ENCODE assay signal across 8 mouse cellular contexts in genomic region chr11:78163681-78164603, GRCm38 (mm10). TPM values are rescaled to one million over a fixed set of nuclear protein-coding genes. Genes with fewer than 3 reads are reported as not detected.
A peak's percentile ranks its signal among the peaks of the same experiment; 100 is the strongest.
DNase-seq lines count a peak whose midpoint lies in the region; ATAC-seq lines count a peak whose summit lies in the region.

No protein-coding gene starts in this region.

- peak; percentile 78 for ATAC-seq in embryonic facial prominence, embryonic 11.5 days (replicated peaks; ENCODE audit: insufficient number of reproducible peaks, low FRiP score, low TSS enrichment, low read depth)
- peak; percentile 53 for ATAC-seq in heart, embryonic 15.5 days (replicated peaks; ENCODE audit: insufficient number of reproducible peaks, insufficient read depth, low FRiP score, low read depth)
- ATAC-seq in stomach, embryonic 15.5 days (ENCODE audit: insufficient read depth, low FRiP score, low read depth), result peak; percentile 51

- intact Hi-C loops in left cerebral cortex, postnatal 36 days (cut with DNase I), result no loop called here

- H3K9me3 ChIP-seq in embryonic facial prominence, embryonic 11.5 days (replicated peaks; ENCODE audit: control insufficient read depth, low read length), result no peaks in the 10 kb centered on the region
- no peaks in the 10 kb centered on the region for H3K9me3 ChIP-seq in heart, embryonic 15.5 days (replicated peaks)
- H3K9me3 ChIP-seq in midbrain, embryonic 10.5 days (replicated peaks), result no peaks in the 10 kb centered on the region
- no peaks in the 10 kb centered on the region for H3K9me3 ChIP-seq in stomach, embryonic 15.5 days

- H3K4me3 ChIP-seq in embryonic facial prominence, embryonic 11.5 days (ENCODE audit: low read depth, low read length), result peak overlapping the region; percentile 100
- peak overlapping the region; percentile 95 for H3K4me3 ChIP-seq in heart, embryonic 15.5 days
- H3K4me3 ChIP-seq in midbrain, embryonic 10.5 days, result peak overlapping the region; percentile 99
- H3K4me3 ChIP-seq in stomach, embryonic 15.5 days (replicated peaks), result peak overlapping the region; percentile 77

- peak; percentile 62 for DNase-seq in urinary bladder, postnatal 14 days (ENCODE audit: low spot score)
- no peak for DNase-seq in urinary bladder, adult 18-20 months (ENCODE audit: low spot score in 2 of 2)
- peak; percentile 93 for DNase-seq in embryonic facial prominence, embryonic 11.5 days (ENCODE audit: low spot score)
- peak; percentile 83 for DNase-seq in kidney, postnatal 14 days
- peak; percentile 85 for DNase-seq in midbrain, embryonic 10.5 days (ENCODE audit: low spot score)
- DNase-seq in left cerebral cortex, postnatal 36 days (ENCODE audit: low spot score in 2 of 2), result no peak

- peak overlapping the region; percentile 98 for H3K27ac ChIP-seq in embryonic facial prominence, embryonic 11.5 days (replicated peaks; ENCODE audit: low read depth, low read length)
- peak overlapping the region; percentile 93 for H3K27ac ChIP-seq in heart, embryonic 15.5 days
- H3K27ac ChIP-seq in midbrain, embryonic 10.5 days (replicated peaks), result peak overlapping the region; percentile 99
- H3K27ac ChIP-seq in stomach, embryonic 15.5 days, result peak overlapping the region; percentile 96

- H3K4me2 ChIP-seq in embryonic facial prominence, embryonic 11.5 days (ENCODE audit: low read depth, low read length), result peak overlapping the region; percentile 90
- H3K4me2 ChIP-seq in heart, embryonic 15.5 days, result peak overlapping the region; percentile 91
- H3K4me2 ChIP-seq in stomach, embryonic 15.5 days, result peak overlapping the region; percentile 79

- H3K9ac ChIP-seq in embryonic facial prominence, embryonic 11.5 days (replicated peaks; ENCODE audit: low read length), result peak overlapping the region; percentile 99
- H3K9ac ChIP-seq in heart, embryonic 15.5 days, result peak overlapping the region; percentile 97
- H3K9ac ChIP-seq in stomach, embryonic 15.5 days, result peak overlapping the region; percentile 85

- peaks cover 9% of the 10 kb centered on the region for H3K4me1 ChIP-seq in embryonic facial prominence, embryonic 11.5 days (ENCODE audit: control insufficient read depth, insufficient read depth, low read length)
- peaks cover 41% of the 10 kb centered on the region for H3K4me1 ChIP-seq in heart, embryonic 15.5 days (replicated peaks)
- peaks cover 54% of the 10 kb centered on the region for H3K4me1 ChIP-seq in midbrain, embryonic 10.5 days
- H3K4me1 ChIP-seq in stomach, embryonic 15.5 days, result peaks cover 45% of the 10 kb centered on the region

- H3K27me3 ChIP-seq in embryonic facial prominence, embryonic 11.5 days (ENCODE audit: control insufficient read depth, insufficient read depth, low read length), result no peaks in the 10 kb centered on the region
- no peaks in the 10 kb centered on the region for H3K27me3 ChIP-seq in heart, embryonic 15.5 days
- peaks cover 22% of the 10 kb centered on the region; the same call in 1 of the 2 replicates for H3K27me3 ChIP-seq in midbrain, embryonic 10.5 days (ENCODE audit: low read depth, poor library complexity, severe bottlenecking)
- H3K27me3 ChIP-seq in stomach, embryonic 15.5 days (replicated peaks), result no peaks in the 10 kb centered on the region

- peaks cover 21% of the 10 kb centered on the region for H3K36me3 ChIP-seq in embryonic facial prominence, embryonic 11.5 days (replicated peaks; ENCODE audit: control insufficient read depth, insufficient read depth, low read depth, low read length)
- H3K36me3 ChIP-seq in heart, embryonic 15.5 days, result peaks cover 23% of the 10 kb centered on the region
- H3K36me3 ChIP-seq in midbrain, embryonic 10.5 days, result peaks cover 48% of the 10 kb centered on the region
- peaks cover 30% of the 10 kb centered on the region for H3K36me3 ChIP-seq in stomach, embryonic 15.5 days

- WGBS in embryonic facial prominence, embryonic 11.5 days, result under 1% methylated on average over 22 of the region's 22 CpGs
- under 1% methylated on average over 22 of the region's 22 CpGs for WGBS in heart, embryonic 15.5 days
- WGBS in midbrain, embryonic 10.5 days, result under 1% methylated on average over 22 of the region's 22 CpGs
- WGBS in stomach, embryonic 15.5 days, result 1% methylated on average over 22 of the region's 22 CpGs

RNA-seq across cellular contexts. Expression of gene Traf4, which starts 1.4 kb away (rescaled TPM):
- polyA plus RNA-seq in embryonic facial prominence, embryonic 11.5 days (2014; fragmentation: Nextera tagmentation; extraction: Ambion mirVana), result 84.9 and 91.8 TPM in 2 replicates
- 30.8 and 42.8 TPM in 2 replicates for polyA plus RNA-seq in heart, embryonic 15.5 days (2015; fragmentation: Nextera tagmentation; extraction: Ambion mirVana)
- 96.3 and 109 TPM in 2 replicates for polyA plus RNA-seq in midbrain, embryonic 10.5 days (2016; fragmentation: Nextera tagmentation; extraction: Ambion mirVana)
- 57.3 and 67.4 TPM in 2 replicates for polyA plus RNA-seq in stomach, embryonic 15.5 days (2015; fragmentation: Nextera tagmentation; extraction: Ambion mirVana)
- total RNA-seq in left cerebral cortex, postnatal 36 days (2021), result 10 to 100 TPM; 10.5 to 12.5 TPM

RNA-seq across cellular contexts. Expression of gene Nek8, which starts 12.5 kb away (rescaled TPM):
- 8.6 and 8.9 TPM in 2 replicates for polyA plus RNA-seq in embryonic facial prominence, embryonic 11.5 days (2014; fragmentation: Nextera tagmentation; extraction: Ambion mirVana)
- polyA plus RNA-seq in heart, embryonic 15.5 days (2015; fragmentation: Nextera tagmentation; extraction: Ambion mirVana), result 12.4 and 17.3 TPM in 2 replicates
- 10.7 and 11.1 TPM in 2 replicates for polyA plus RNA-seq in midbrain, embryonic 10.5 days (2016; fragmentation: Nextera tagmentation; extraction: Ambion mirVana)
- polyA plus RNA-seq in stomach, embryonic 15.5 days (2015; fragmentation: Nextera tagmentation; extraction: Ambion mirVana), result 15.4 and 18.2 TPM in 2 replicates
- total RNA-seq in left cerebral cortex, postnatal 36 days (2021), result 1 to 10 TPM; 2.7 to 3.2 TPM

RNA-seq across cellular contexts. Expression of gene Tlcd1, which starts 12.6 kb away (rescaled TPM):
- polyA plus RNA-seq in embryonic facial prominence, embryonic 11.5 days (2014; fragmentation: Nextera tagmentation; extraction: Ambion mirVana), result 8.9 and 10.9 TPM in 2 replicates
- 13.5 and 14.2 TPM in 2 replicates for polyA plus RNA-seq in heart, embryonic 15.5 days (2015; fragmentation: Nextera tagmentation; extraction: Ambion mirVana)
- polyA plus RNA-seq in midbrain, embryonic 10.5 days (2016; fragmentation: Nextera tagmentation; extraction: Ambion mirVana), result 8.8 and 11.1 TPM in 2 replicates
- 29.8 and 30.8 TPM in 2 replicates for polyA plus RNA-seq in stomach, embryonic 15.5 days (2015; fragmentation: Nextera tagmentation; extraction: Ambion mirVana)
- total RNA-seq in left cerebral cortex, postnatal 36 days (2021), result 10 to 100 TPM; 32.5 to 36.1 TPM

RNA-seq across cellular contexts. Expression of gene Rpl23a, which starts 19.4 kb away (rescaled TPM):
- polyA plus RNA-seq in embryonic facial prominence, embryonic 11.5 days (2014; fragmentation: Nextera tagmentation; extraction: Ambion mirVana), result 1,340 and 1,370 TPM in 2 replicates
- polyA plus RNA-seq in heart, embryonic 15.5 days (2015; fragmentation: Nextera tagmentation; extraction: Ambion mirVana), result 717 and 816 TPM in 2 replicates
- polyA plus RNA-seq in midbrain, embryonic 10.5 days (2016; fragmentation: Nextera tagmentation; extraction: Ambion mirVana), result 953 and 1,066 TPM in 2 replicates
- 1,236 and 1,312 TPM in 2 replicates for polyA plus RNA-seq in stomach, embryonic 15.5 days (2015; fragmentation: Nextera tagmentation; extraction: Ambion mirVana)
- total RNA-seq in left cerebral cortex, postnatal 36 days (2021), result 100 to 1,000 TPM; 673 to 732 TPM

RNA-seq across cellular contexts. Expression of gene Rab34, which starts 24.3 kb away (rescaled TPM):
- polyA plus RNA-seq in embryonic facial prominence, embryonic 11.5 days (2014; fragmentation: Nextera tagmentation; extraction: Ambion mirVana), result 139 and 140 TPM in 2 replicates
- 54.5 and 72.1 TPM in 2 replicates for polyA plus RNA-seq in heart, embryonic 15.5 days (2015; fragmentation: Nextera tagmentation; extraction: Ambion mirVana)
- polyA plus RNA-seq in midbrain, embryonic 10.5 days (2016; fragmentation: Nextera tagmentation; extraction: Ambion mirVana), result 75.0 and 83.8 TPM in 2 replicates
- polyA plus RNA-seq in stomach, embryonic 15.5 days (2015; fragmentation: Nextera tagmentation; extraction: Ambion mirVana), result 111 and 120 TPM in 2 replicates
- 10 to 100 TPM; 20.5 to 28.0 TPM for total RNA-seq in left cerebral cortex, postnatal 36 days (2021)

Comparison
In these comparisons a context has a peak if more than half of its experiments do, and no peak if none do; other contexts are left out.
1. DNase-seq: peak in urinary bladder, postnatal 14 days (single experiment), embryonic facial prominence, embryonic 11.5 days (single experiment), kidney, postnatal 14 days (single experiment) and midbrain, embryonic 10.5 days (single experiment); none in urinary bladder, adult 18-20 months (0 of 2) and left cerebral cortex, postnatal 36 days (0 of 2).
2. Peak in every context shown above with its lines, with median percentiles within 50 percentile points of each other: ATAC-seq, H3K27ac ChIP-seq, H3K4me2 ChIP-seq, H3K4me3 ChIP-seq and H3K9ac ChIP-seq.